Mouse (Mus musculus): ENCODE data around the gene Gm11983. TPM values are rescaled to one million over a fixed set of nuclear protein-coding genes. Genes with fewer than 3 reads are reported as not detected.

The Gm11983 gene
- polyA plus RNA-seq, 1 experiment = not detected

GRCm38 (mm10) chr11:6790690-6791089 is 46.8 kb downstream of the Gm11983 start:
- no peaks in the 10 kb centered on the region for H3K36me3 ChIP-seq (ENCODE audit: control insufficient read depth, insufficient read depth, low read length)
- no peaks in the 10 kb centered on the region for H3K4me1 ChIP-seq (ENCODE audit: control insufficient read depth, insufficient read depth, low read length)
- H3K4me3 ChIP-seq (ENCODE audit: insufficient read depth, low read depth, low read length) = no peak overlapping the region
- DNase-seq = peak; percentile 20
- H3K27me3 ChIP-seq (replicated peaks; ENCODE audit: control insufficient read depth, insufficient read depth, low read length) = no peaks in the 10 kb centered on the region
- WGBS = 88% methylated on average over 3 of the region's 3 CpGs
- TF ChIP-seq POLR2A (IDR thresholded peaks at IDR 0.05; ENCODE audit: low read depth, low read length) = no peak
- peak; percentile 44 for TF ChIP-seq CTCF (conservative IDR thresholded peaks at IDR 0.05; ENCODE audit: insufficient read depth, insufficient read length, low read depth, low read length)
- H3K27ac ChIP-seq (ENCODE audit: insufficient read depth, low read depth, low read length) = no peak overlapping the region

Other genes with a start within 250 kb of the Gm11983 start
- gene Nacad, start 231.6 kb downstream of the Gm11983 start, polyA plus RNA-seq (2012; rRNA removed) = 2.2 and 2.7 TPM in 2 replicates
- 73.9 and 85.3 TPM in 2 replicates for gene Tbrg4, start 211.6 kb downstream of the Gm11983 start, polyA plus RNA-seq (2012; rRNA removed)
- not detected in 2 replicates for gene Wap, start 199.0 kb downstream of the Gm11983 start, polyA plus RNA-seq (2012; rRNA removed)
- gene Ramp3, start 179.1 kb downstream of the Gm11983 start, polyA plus RNA-seq (2012; rRNA removed) = 40.1 and 41.0 TPM in 2 replicates
- 3.7 and 4.2 TPM in 2 replicates for gene Adcy1, start 225.8 kb upstream of the Gm11983 start, polyA plus RNA-seq (2012; rRNA removed)

Data from kidney, adult 2 months (tissue).